Mouse (Mus musculus) MEL (cell line): ENCODE data around the gene Nme2. TPM values are rescaled to one million over a fixed set of nuclear protein-coding genes. Genes with fewer than 3 reads are reported as not detected.

Source experiments
- DNase-seq: peaks from one replicate; pipeline ENCODE4 v3.0.0; 2011; ENCODE audit warnings: low read depth, low spot score
- H3K27ac ChIP-seq: 2 replicates; pipeline ENCODE4 v1.5.1; 2012; ENCODE audit warnings: low read depth, mild to moderate bottlenecking, control low read depth, low read length, moderate library complexity; ENCODE audit not compliant: control insufficient read depth
- H3K27me3 ChIP-seq, 2 experiments: fragments of 150-350 bp in 1 of 2; sonication (generic) in 1 of 2; 2 replicates each; pipeline ENCODE4 v1.6.1; 2012; ENCODE audit warnings: low read length in 2 of 2, mild to moderate bottlenecking in 2 of 2, improper control_type of control experiment in 1 of 2, moderate library complexity in 1 of 2; ENCODE audit not compliant: insufficient read depth in 2 of 2, control insufficient read depth in 1 of 2
- H3K36me3 ChIP-seq, 2 experiments: 2 replicates each; pipeline ENCODE4 v1.6.1; 2012 to 2014; ENCODE audit warnings: low read length in 2 of 2, improper control_type of control experiment in 1 of 2, inconsistent platforms in 1 of 2, mild to moderate bottlenecking in 1 of 2; ENCODE audit not compliant: insufficient read depth in 2 of 2, control insufficient read depth in 1 of 2
- H3K4me1 ChIP-seq, 2 experiments: fragments of 150-350 bp in 1 of 2; sonication (generic) in 1 of 2; 2 replicates each; pipeline ENCODE4 v1.6.1; 2012; ENCODE audit warnings: low read length in 2 of 2, improper control_type of control experiment in 1 of 2, mild to moderate bottlenecking in 1 of 2; ENCODE audit not compliant: insufficient read depth in 2 of 2, control insufficient read depth in 1 of 2
- H3K4me3 ChIP-seq, 2 experiments: fragments of 150-350 bp in 1 of 2; sonication (generic) in 1 of 2; 2 replicates each; pipeline ENCODE4 v1.5.1; 2012; ENCODE audit warnings: low read depth in 2 of 2, low read length in 2 of 2, mild to moderate bottlenecking in 2 of 2, moderate library complexity in 2 of 2, control low read depth in 1 of 2, improper control_type of control experiment in 1 of 2; ENCODE audit not compliant: control insufficient read depth in 1 of 2, insufficient read depth in 1 of 2
- H3K79me2 ChIP-seq: 2 replicates; pipeline ENCODE4 v1.6.1; 2012; ENCODE audit warnings: mild to moderate bottlenecking, low read length, moderate library complexity; ENCODE audit not compliant: control insufficient read depth, poor library complexity, insufficient read depth
- H3K9ac ChIP-seq: 2 replicates; pipeline ENCODE4 v1.6.1; 2012; ENCODE audit warnings: low read depth, mild to moderate bottlenecking, control low read depth, low read length, moderate library complexity; ENCODE audit not compliant: control insufficient read depth, poor library complexity, severe bottlenecking
- H3K9me3 ChIP-seq: fragments of 150-350 bp; sonication (generic); replicated peaks from 2 replicates; pipeline ENCODE4 v1.6.1; 2012; ENCODE audit warnings: mild to moderate bottlenecking, low read length, improper control_type of control experiment, moderate library complexity; ENCODE audit not compliant: insufficient read depth
- CHD2 ChIP-seq: IDR thresholded peaks from 2 replicates; pipeline ENCODE4 v1.6.1; 2011; ENCODE audit warnings: low read length, improper control_type of control experiment
- CTCF ChIP-seq, 3 experiments: IDR thresholded peaks in 2 of 3; conservative IDR thresholded peaks in 1 of 3; 2 replicates each; pipeline ENCODE4 v1.5.1; 2011 to 2012; ENCODE audit warnings: low read length in 3 of 3, low read depth in 2 of 3, mild to moderate bottlenecking in 2 of 3, improper control_type of control experiment in 1 of 3, inconsistent platforms in 1 of 3, mixed read lengths in 1 of 3, moderate library complexity in 1 of 3; ENCODE audit not compliant: control insufficient read depth in 1 of 3, insufficient read depth in 1 of 3, poor library complexity in 1 of 3, severe bottlenecking in 1 of 3
- E2F4 ChIP-seq: IDR thresholded peaks from 2 replicates; pipeline ENCODE4 v1.6.1; 2011; ENCODE audit warnings: low read depth, low read length, improper control_type of control experiment, borderline replicate concordance
- EP300 ChIP-seq, 2 experiments: IDR thresholded peaks; 2 replicates each; pipeline ENCODE4 v1.6.1; 2011; ENCODE audit warnings: improper control_type of control experiment in 2 of 2, low read length in 2 of 2, low read depth in 1 of 2, mild to moderate bottlenecking in 1 of 2
- HCFC1 ChIP-seq: IDR thresholded peaks from 2 replicates; pipeline ENCODE4 v1.6.1; 2012; ENCODE audit warnings: low read depth, mild to moderate bottlenecking, inconsistent platforms, low read length, improper control_type of control experiment, moderate library complexity
- JUND ChIP-seq: IDR thresholded peaks from 2 replicates; pipeline ENCODE4 v1.6.1; 2011; ENCODE audit warnings: low read depth, mild to moderate bottlenecking, improper control_type of control experiment, low read length
- KAT2A ChIP-seq: conservative IDR thresholded peaks from 2 replicates; pipeline ENCODE4 v1.6.1; 2012; ENCODE audit warnings: low read depth, low read length, improper control_type of control experiment, inconsistent platforms
- MAFK ChIP-seq: IDR thresholded peaks from 2 replicates; pipeline ENCODE4 v1.6.1; 2011; ENCODE audit warnings: low read depth, mild to moderate bottlenecking, low read length, improper control_type of control experiment, borderline replicate concordance
- MAZ ChIP-seq: IDR thresholded peaks from 2 replicates; pipeline ENCODE4 v1.6.1; 2012; ENCODE audit warnings: low read depth, mild to moderate bottlenecking, inconsistent platforms, low read length, improper control_type of control experiment
- MEF2A ChIP-seq: IDR thresholded peaks from 2 replicates; pipeline ENCODE4 v1.6.1; 2014; ENCODE audit warnings: low read depth, mild to moderate bottlenecking, inconsistent platforms, low read length, improper control_type of control experiment; ENCODE audit not compliant: poor library complexity, insufficient replicate concordance, severe bottlenecking; ENCODE audit errors: extremely low read depth
- MXI1 ChIP-seq: IDR thresholded peaks from 2 replicates; pipeline ENCODE4 v1.6.1; 2011; ENCODE audit warnings: mild to moderate bottlenecking, low read depth, low read length, improper control_type of control experiment
- MYC ChIP-seq: IDR thresholded peaks from 2 replicates; pipeline ENCODE4 v1.6.1; 2011; ENCODE audit warnings: low read depth, mild to moderate bottlenecking, low read length, improper control_type of control experiment, moderate library complexity
- NRF1 ChIP-seq: IDR thresholded peaks from 2 replicates; pipeline ENCODE4 v1.6.1; 2014; ENCODE audit warnings: low read depth, mild to moderate bottlenecking, inconsistent platforms, low read length, improper control_type of control experiment, moderate library complexity; ENCODE audit not compliant: poor library complexity, insufficient read depth, severe bottlenecking
- RCOR1 ChIP-seq: IDR thresholded peaks from 2 replicates; pipeline ENCODE4 v1.6.1; 2012; ENCODE audit warnings: low read depth, mild to moderate bottlenecking, inconsistent platforms, low read length, improper control_type of control experiment
- SIN3A ChIP-seq: IDR thresholded peaks from 2 replicates; pipeline ENCODE4 v1.6.1; 2012; ENCODE audit warnings: low read length, improper control_type of control experiment, inconsistent platforms
- SMC3 ChIP-seq: IDR thresholded peaks from 2 replicates; pipeline ENCODE4 v1.6.1; 2011; ENCODE audit warnings: low read depth, low read length, improper control_type of control experiment
- TBP ChIP-seq: IDR thresholded peaks from 2 replicates; pipeline ENCODE4 v1.8.0; 2011; ENCODE audit warnings: low read depth, low read length, improper control_type of control experiment
- TCF12 ChIP-seq: IDR thresholded peaks from 2 replicates; pipeline ENCODE4 v1.6.1; 2014; ENCODE audit warnings: low read depth, mild to moderate bottlenecking, inconsistent platforms, low read length, improper control_type of control experiment, moderate library complexity
- UBTF ChIP-seq: IDR thresholded peaks from 2 replicates; pipeline ENCODE4 v1.6.1; 2012; ENCODE audit warnings: low read depth, mild to moderate bottlenecking, inconsistent platforms, low read length, improper control_type of control experiment, moderate library complexity, borderline replicate concordance; ENCODE audit not compliant: insufficient read depth
- USF1 ChIP-seq: IDR thresholded peaks from 2 replicates; pipeline ENCODE4 v1.6.1; 2014; ENCODE audit warnings: low read depth, mild to moderate bottlenecking, inconsistent platforms, low read length, improper control_type of control experiment, moderate library complexity
- USF2 ChIP-seq, 2 experiments: IDR thresholded peaks; 2 replicates each; pipeline ENCODE4 v1.6.1; 2011 to 2012; ENCODE audit warnings: improper control_type of control experiment in 2 of 2, low read length in 2 of 2, borderline replicate concordance in 1 of 2, inconsistent platforms in 1 of 2, low read depth in 1 of 2, mild to moderate bottlenecking in 1 of 2; ENCODE audit not compliant: insufficient read depth in 1 of 2
- ZC3H11A ChIP-seq: IDR thresholded peaks from 2 replicates; pipeline ENCODE4 v1.6.1; 2012; ENCODE audit warnings: low read depth, mild to moderate bottlenecking, inconsistent platforms, low read length, improper control_type of control experiment
- ZKSCAN1 ChIP-seq: IDR thresholded peaks from 2 replicates; pipeline ENCODE4 v1.6.1; 2012; ENCODE audit warnings: low read depth, mild to moderate bottlenecking, inconsistent platforms, low read length, improper control_type of control experiment, moderate library complexity
- ZMIZ1 ChIP-seq: IDR thresholded peaks from 2 replicates; pipeline ENCODE4 v1.6.1; 2012; ENCODE audit warnings: low read depth, mild to moderate bottlenecking, inconsistent platforms, low read length, improper control_type of control experiment, moderate library complexity
- ZNF384 ChIP-seq: IDR thresholded peaks from 2 replicates; pipeline ENCODE4 v1.6.1; 2012; ENCODE audit warnings: low read depth, mild to moderate bottlenecking, inconsistent platforms, low read length, improper control_type of control experiment
- polyA plus RNA-seq, 2 experiments: library from polyadenylated mRNA; stranded (reverse) in 1 of 2; unstranded in 1 of 2; fragments of >175 nt in 1 of 2; fragments of >200 nt in 1 of 2; gene quantifications; 2 replicates each; pipeline versions ENCODE4 v1.2.1 to v1.2.4; 2012; ENCODE audit warnings: low replicate concordance in 2 of 2, low read depth in 1 of 2; ENCODE audit not compliant: insufficient read length in 2 of 2, insufficient read depth in 1 of 2, missing spikeins in 1 of 2
- total RNA-seq: library from RNA; depleted of rRNA; stranded (reverse); fragments of 300-350 nt; gene quantifications from 2 replicates; pipeline ENCODE4 v1.2.3, GENCODE M21; 2012

The Nme2 gene
- total and polyA plus RNA-seq, 3 experiments, result 126 to 530 TPM; not detected in 1

GRCm38 (mm10) chr11:93944986-93945385, 11.1 kb downstream of the Nme2 start:
- Histone ChIP-seq H3K79me2 (no peaks in the 10 kb centered on the region), H3K27ac (no peak overlapping the region), H3K36me3 (peaks cover 9 to 12% of the 10 kb centered on the region in 2 experiments), H3K4me1 (peaks cover 4 to 5% of the 10 kb centered on the region in 2 experiments; a peak in 3 of 4 replicates), H3K9me3 (no peaks in the 10 kb centered on the region), H3K9ac (no peak overlapping the region), H3K27me3 (no peaks in the 10 kb centered on the region), H3K4me3 (no peak overlapping the region)
- DNase-seq, result no peak
- TF ChIP-seq MEF2A (no peak), HCFC1 (no peak), SIN3A (no peak), ZKSCAN1 (no peak), ZMIZ1 (no peak), UBTF (no peak), MAFK (no peak), ZNF384 (no peak), MAZ (no peak), JUND (no peak), EP300 (IDR thresholded peaks at IDR 0.05; ENCODE audit: low read depth in 1 of 2, low read length in 2 of 2) (no peak), KAT2A (no peak)

DNA sequence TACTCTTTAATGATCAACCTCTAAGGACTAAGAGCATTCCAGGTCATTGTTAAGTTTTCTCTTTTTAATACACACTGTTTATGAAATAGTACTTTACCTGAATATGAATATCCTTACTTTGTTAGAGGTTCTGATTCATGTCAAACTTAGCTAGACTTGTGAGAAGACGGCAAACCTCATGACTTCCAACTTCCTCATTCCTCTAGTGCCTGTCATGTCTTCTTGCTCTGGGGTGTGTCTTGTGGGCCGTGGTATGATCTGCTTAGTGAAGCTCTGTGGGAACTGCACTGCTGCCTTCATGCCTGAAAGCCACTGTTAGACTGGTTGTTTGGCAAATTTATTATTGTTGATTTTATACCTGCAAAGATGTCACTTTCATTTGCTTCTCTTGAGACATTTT, 15.2 kb downstream of the Nme2 start:
- TF ChIP-seq SIN3A (peak; percentile 44; the same call in 1 of the 2 replicates), TBP (no peak), MXI1 (peak; percentile 78), MYC (0 out of 2 replicates have a peak, but pooled peaks have one; percentile 60)
- no peaks in the 10 kb centered on the region for H3K27me3 ChIP-seq
- peaks cover 4 to 5% of the 10 kb centered on the region in 2 experiments; a peak in 3 of 4 replicates for H3K4me1 ChIP-seq
- H3K4me3 ChIP-seq, result no peak overlapping the region
- peak; percentile 87 for DNase-seq
- H3K27ac ChIP-seq, result no peak overlapping the region
- H3K79me2 ChIP-seq, result no peaks in the 10 kb centered on the region
- H3K9ac ChIP-seq, result no peak overlapping the region
- H3K36me3 ChIP-seq, result peaks cover 12 to 21% of the 10 kb centered on the region in 2 experiments
- no peaks in the 10 kb centered on the region for H3K9me3 ChIP-seq

GRCm38 (mm10) chr11:93929106-93929505, 27.0 kb downstream of the Nme2 start:
- Histone ChIP-seq H3K36me3 (peaks cover 0 to 57% of the 10 kb centered on the region in 2 experiments; a peak in 2 of 4 replicates), H3K27me3 (no peaks in the 10 kb centered on the region), H3K79me2 (no peaks in the 10 kb centered on the region), H3K9me3 (no peaks in the 10 kb centered on the region), H3K4me3 (no peak overlapping the region), H3K9ac (no peak overlapping the region), H3K4me1 (no peaks in the 10 kb centered on the region), H3K27ac (no peak overlapping the region)
- DNase-seq, result peak; percentile 40
- TF ChIP-seq ZMIZ1, result no peak
- no peak for TF ChIP-seq USF2 (IDR thresholded peaks at IDR 0.05; ENCODE audit: borderline replicate concordance in 1 of 2, insufficient read depth in 1 of 2, low read depth in 1 of 2, low read length in 2 of 2)
- TF ChIP-seq TCF12, result no peak
- TF ChIP-seq CTCF (IDR thresholded peaks at IDR 0.05 in 2 of 3, conservative IDR thresholded peaks at IDR 0.05 in 1 of 3; ENCODE audit: control insufficient read depth in 1 of 3, insufficient read depth in 1 of 3, low read depth in 2 of 3, low read length in 3 of 3, poor library complexity in 1 of 3, severe bottlenecking in 1 of 3), result peak in 2 of 3 experiments; percentile 16 to 27; a peak in 4 of 6 replicates
- no peak for TF ChIP-seq ZNF384
- no peak for TF ChIP-seq NRF1
- TF ChIP-seq TBP, result no peak
- no peak for TF ChIP-seq HCFC1
- peak; percentile 26 for TF ChIP-seq SMC3
- no peak for TF ChIP-seq E2F4
- no peak for TF ChIP-seq MAFK
- TF ChIP-seq CHD2, result no peak
- no peak for TF ChIP-seq USF1
- no peak for TF ChIP-seq ZC3H11A
- TF ChIP-seq RCOR1, result no peak
